Mouse (Mus musculus): ENCODE data around the gene Calhm6. TPM values are rescaled to one million over a fixed set of nuclear protein-coding genes. Genes with fewer than 3 reads are reported as not detected.

The Calhm6 gene
- polyA plus RNA-seq, 1 experiment from 2014 or later = 0.67 TPM

DNA sequence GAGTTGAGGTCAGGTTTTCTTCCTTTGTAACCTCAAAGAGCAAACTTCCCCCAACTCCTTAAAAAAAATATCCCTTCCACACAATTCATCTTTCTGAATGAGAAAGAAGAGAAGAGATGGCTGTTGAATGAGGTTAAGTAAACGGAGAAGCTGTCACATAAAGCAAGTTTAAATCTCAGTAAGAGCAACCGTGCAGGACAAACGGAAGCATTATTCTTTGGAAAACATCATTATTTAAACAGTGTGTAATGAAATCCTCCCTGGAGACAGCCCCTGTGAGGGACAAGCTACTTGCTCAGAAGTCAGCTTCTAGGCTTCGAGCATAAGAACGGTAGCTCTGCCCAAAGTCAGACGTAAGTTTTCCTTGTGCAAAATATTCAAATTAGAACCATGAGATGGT lies 22.7 kb upstream of the Calhm6 start:
- ATAC-seq = no peak
- Histone ChIP-seq H3K9ac (ENCODE audit: low read depth, low read length) (no peak overlapping the region), H3K4me3 (ENCODE audit: low read depth, low read length) (no peak overlapping the region), H3K27ac (ENCODE audit: low read length) (no peak overlapping the region), H3K36me3 (ENCODE audit: control insufficient read depth, insufficient read depth, low read length) (no peaks in the 10 kb centered on the region), H3K27me3 (ENCODE audit: control insufficient read depth, insufficient read depth, low read depth, low read length) (no peaks in the 10 kb centered on the region), H3K4me2 (ENCODE audit: low read length) (no peak overlapping the region), H3K9me3 (replicated peaks; ENCODE audit: control insufficient read depth, low read length, poor library complexity, severe bottlenecking) (no peaks in the 10 kb centered on the region), H3K4me1 (ENCODE audit: control insufficient read depth, insufficient read depth, low read length) (no peaks in the 10 kb centered on the region)
- 56% methylated on average over 6 of the region's 6 CpGs for WGBS

DNA sequence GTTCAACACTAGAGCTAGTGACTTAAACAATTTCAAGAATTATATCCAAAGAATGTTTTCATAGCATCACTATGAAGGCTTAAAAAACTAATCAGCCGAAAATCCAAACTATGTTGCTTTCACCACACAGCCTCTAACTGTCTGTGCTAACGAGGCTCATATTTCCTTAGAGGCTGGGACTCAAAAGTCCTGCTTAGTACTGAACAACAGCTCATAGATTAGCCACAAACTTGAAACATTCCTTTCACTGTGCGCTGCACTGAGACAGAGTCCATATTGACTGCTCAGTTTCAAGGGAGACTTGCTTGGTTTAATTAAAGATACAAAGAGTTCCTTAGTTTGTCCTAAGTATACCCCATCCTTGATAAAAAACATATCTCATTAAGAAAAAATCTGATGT lies 22.0 kb upstream of the Calhm6 start:
- Histone ChIP-seq H3K4me2 (ENCODE audit: low read length) (no peak overlapping the region), H3K4me1 (ENCODE audit: control insufficient read depth, insufficient read depth, low read length) (no peaks in the 10 kb centered on the region), H3K27ac (ENCODE audit: low read length) (no peak overlapping the region), H3K4me3 (ENCODE audit: low read depth, low read length) (no peak overlapping the region), H3K36me3 (ENCODE audit: control insufficient read depth, insufficient read depth, low read length) (no peaks in the 10 kb centered on the region), H3K9ac (ENCODE audit: low read depth, low read length) (no peak overlapping the region), H3K27me3 (ENCODE audit: control insufficient read depth, insufficient read depth, low read depth, low read length) (no peaks in the 10 kb centered on the region), H3K9me3 (replicated peaks; ENCODE audit: control insufficient read depth, low read length, poor library complexity, severe bottlenecking) (no peaks in the 10 kb centered on the region)
- 77% methylated on average over 3 of the region's 3 CpGs for WGBS
- ATAC-seq = no peak

DNA sequence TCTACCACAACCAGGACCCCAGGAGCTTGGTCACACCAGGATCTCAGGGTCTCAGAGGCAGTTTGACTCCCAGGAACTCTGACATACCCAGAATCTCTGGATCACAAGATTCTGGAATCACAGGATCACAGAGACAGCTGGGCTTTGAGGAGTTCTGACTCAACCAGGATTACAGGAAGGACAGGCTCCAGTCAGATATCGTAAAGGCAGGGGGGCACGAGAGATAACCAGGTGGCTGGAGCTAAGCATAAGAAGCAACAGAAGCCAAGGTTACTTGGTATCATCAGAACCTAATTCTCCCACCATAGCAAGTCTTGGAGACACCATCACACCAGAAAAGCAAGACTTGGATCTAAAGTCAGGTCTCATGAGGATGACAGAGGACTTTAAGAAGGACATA lies 13.9 kb upstream of the Calhm6 start:
- ATAC-seq = no peak
- Histone ChIP-seq H3K4me1 (ENCODE audit: control insufficient read depth, insufficient read depth, low read length) (no peaks in the 10 kb centered on the region), H3K9ac (ENCODE audit: low read depth, low read length) (no peak overlapping the region), H3K9me3 (replicated peaks; ENCODE audit: control insufficient read depth, low read length, poor library complexity, severe bottlenecking) (peaks cover 3% of the 10 kb centered on the region; the same call in 1 of the 2 replicates), H3K4me2 (ENCODE audit: low read length) (no peak overlapping the region), H3K27ac (ENCODE audit: low read length) (no peak overlapping the region), H3K36me3 (ENCODE audit: control insufficient read depth, insufficient read depth, low read length) (no peaks in the 10 kb centered on the region), H3K4me3 (ENCODE audit: low read depth, low read length) (no peak overlapping the region), H3K27me3 (ENCODE audit: control insufficient read depth, insufficient read depth, low read depth, low read length) (no peaks in the 10 kb centered on the region)
- WGBS = 96% methylated on average over 2 of the region's 2 CpGs

DNA sequence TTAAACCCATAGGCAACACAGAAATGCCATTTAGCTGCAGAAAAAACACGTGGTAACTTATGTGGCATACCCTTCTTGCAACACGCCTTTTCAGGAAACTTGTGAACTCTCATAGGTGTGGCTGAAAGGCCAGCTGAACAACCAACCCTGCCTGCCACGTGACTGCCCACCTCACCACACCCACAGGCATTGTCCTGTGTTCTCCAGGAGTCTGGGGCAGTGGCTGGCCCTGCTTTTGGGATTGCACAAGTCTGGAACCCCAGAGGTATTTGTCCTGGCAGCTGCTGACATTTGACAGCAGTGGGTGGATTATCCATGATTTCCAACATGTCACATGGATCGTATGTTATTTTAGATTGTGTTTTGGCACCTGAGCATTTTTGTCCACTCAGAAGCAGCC lies 12.0 kb upstream of the Calhm6 start:
- WGBS = 73% methylated on average over 4 of the region's 4 CpGs
- ATAC-seq = no peak
- Histone ChIP-seq H3K36me3 (ENCODE audit: control insufficient read depth, insufficient read depth, low read length) (no peaks in the 10 kb centered on the region), H3K4me1 (ENCODE audit: control insufficient read depth, insufficient read depth, low read length) (no peaks in the 10 kb centered on the region), H3K4me3 (ENCODE audit: low read depth, low read length) (no peak overlapping the region), H3K27me3 (ENCODE audit: control insufficient read depth, insufficient read depth, low read depth, low read length) (no peaks in the 10 kb centered on the region), H3K9ac (ENCODE audit: low read depth, low read length) (no peak overlapping the region), H3K4me2 (ENCODE audit: low read length) (no peak overlapping the region), H3K9me3 (replicated peaks; ENCODE audit: control insufficient read depth, low read length, poor library complexity, severe bottlenecking) (peaks cover 3% of the 10 kb centered on the region; the same call in 1 of the 2 replicates), H3K27ac (ENCODE audit: low read length) (no peak overlapping the region)

DNA sequence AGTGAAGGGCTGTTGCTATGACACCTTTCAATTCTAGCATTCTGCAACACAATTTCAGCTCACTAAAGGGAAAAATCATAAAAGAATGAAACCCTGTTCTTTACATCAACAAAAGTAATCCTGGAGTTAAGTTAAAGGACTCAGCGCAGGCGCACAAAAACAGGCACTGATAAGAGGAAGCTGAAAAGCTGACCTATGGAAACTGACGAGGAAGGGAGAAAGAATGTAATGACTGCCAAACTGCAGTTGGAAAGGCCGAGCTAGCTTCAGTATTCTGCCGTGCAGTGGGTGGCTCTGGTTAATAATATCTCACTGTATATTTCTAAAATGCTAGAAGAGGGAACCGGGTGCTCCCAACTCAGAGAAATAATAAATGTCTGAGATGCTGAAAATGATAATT lies 10.2 kb upstream of the Calhm6 start:
- H3K27ac ChIP-seq (ENCODE audit: low read length) = no peak overlapping the region
- H3K9ac ChIP-seq (ENCODE audit: low read depth, low read length) = no peak overlapping the region
- H3K4me3 ChIP-seq (ENCODE audit: low read depth, low read length) = no peak overlapping the region
- H3K4me1 ChIP-seq (ENCODE audit: control insufficient read depth, insufficient read depth, low read length) = no peaks in the 10 kb centered on the region
- no peaks in the 10 kb centered on the region; the same call in 1 of the 2 replicates for H3K9me3 ChIP-seq (replicated peaks; ENCODE audit: control insufficient read depth, low read length, poor library complexity, severe bottlenecking)
- no peak for ATAC-seq
- H3K4me2 ChIP-seq (ENCODE audit: low read length) = no peak overlapping the region
- no peaks in the 10 kb centered on the region for H3K27me3 ChIP-seq (ENCODE audit: control insufficient read depth, insufficient read depth, low read depth, low read length)
- WGBS = 66% methylated on average over 6 of the region's 6 CpGs
- H3K36me3 ChIP-seq (ENCODE audit: control insufficient read depth, insufficient read depth, low read length) = no peaks in the 10 kb centered on the region

DNA sequence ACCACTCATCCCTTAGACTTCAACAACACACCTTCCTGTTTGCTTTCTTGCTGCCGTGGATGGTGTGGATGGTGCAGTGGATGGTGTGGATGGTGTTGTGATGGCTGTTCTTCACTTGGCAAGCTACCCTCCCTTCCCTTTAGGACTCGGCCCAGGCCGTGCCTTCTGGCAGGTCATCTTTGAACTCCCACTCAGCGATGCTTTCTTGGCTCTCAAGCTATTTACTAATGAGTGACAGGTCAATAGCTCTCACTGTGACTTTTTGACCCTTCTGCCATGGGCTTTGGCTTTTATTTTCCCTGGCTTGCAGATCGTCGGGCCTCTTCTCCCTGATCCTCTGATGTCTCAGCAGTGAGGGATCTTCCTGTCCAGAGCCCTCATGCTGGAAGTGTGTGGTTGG lies 8.6 kb upstream of the Calhm6 start:
- H3K36me3 ChIP-seq (ENCODE audit: control insufficient read depth, insufficient read depth, low read length) = no peaks in the 10 kb centered on the region
- H3K9me3 ChIP-seq (replicated peaks; ENCODE audit: control insufficient read depth, low read length, poor library complexity, severe bottlenecking) = no peaks in the 10 kb centered on the region; the same call in 1 of the 2 replicates
- H3K27me3 ChIP-seq (ENCODE audit: control insufficient read depth, insufficient read depth, low read depth, low read length) = no peaks in the 10 kb centered on the region
- 21% methylated on average over 6 of the region's 6 CpGs for WGBS
- H3K9ac ChIP-seq (ENCODE audit: low read depth, low read length) = no peak overlapping the region
- no peak overlapping the region for H3K4me2 ChIP-seq (ENCODE audit: low read length)
- no peaks in the 10 kb centered on the region for H3K4me1 ChIP-seq (ENCODE audit: control insufficient read depth, insufficient read depth, low read length)
- ATAC-seq = no peak
- H3K4me3 ChIP-seq (ENCODE audit: low read depth, low read length) = no peak overlapping the region
- no peak overlapping the region for H3K27ac ChIP-seq (ENCODE audit: low read length)

DNA sequence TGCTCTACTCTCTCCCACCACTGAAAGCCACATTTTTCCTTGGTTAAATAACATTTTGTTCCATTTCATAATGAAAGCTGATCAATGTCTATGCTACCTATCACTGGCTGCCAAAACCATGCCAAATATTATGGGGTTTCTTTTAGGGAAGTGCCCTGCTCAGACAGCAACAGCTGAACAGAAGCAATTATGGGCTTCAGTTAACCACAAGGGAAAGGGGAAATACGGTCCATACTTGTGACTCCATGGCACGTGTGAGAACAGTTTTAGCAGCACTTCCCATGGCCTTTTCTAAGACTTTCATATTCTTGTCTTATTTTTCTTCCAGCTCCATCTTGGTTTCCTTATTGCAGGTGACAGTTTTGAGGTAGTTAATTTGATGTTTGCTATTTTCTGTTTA lies 3.6 kb upstream of the Calhm6 start:
- 88% methylated on average over 2 of the region's 2 CpGs for WGBS
- ATAC-seq = no peak
- H3K4me3 ChIP-seq (ENCODE audit: low read depth, low read length) = no peak overlapping the region
- no peaks in the 10 kb centered on the region for H3K27me3 ChIP-seq (ENCODE audit: control insufficient read depth, insufficient read depth, low read depth, low read length)
- no peak overlapping the region for H3K4me2 ChIP-seq (ENCODE audit: low read length)
- no peak overlapping the region for H3K9ac ChIP-seq (ENCODE audit: low read depth, low read length)
- H3K4me1 ChIP-seq (ENCODE audit: control insufficient read depth, insufficient read depth, low read length) = peaks cover 2% of the 10 kb centered on the region; the same call in 1 of the 2 replicates
- H3K36me3 ChIP-seq (ENCODE audit: control insufficient read depth, insufficient read depth, low read length) = no peaks in the 10 kb centered on the region
- H3K27ac ChIP-seq (ENCODE audit: low read length) = no peak overlapping the region
- H3K9me3 ChIP-seq (replicated peaks; ENCODE audit: control insufficient read depth, low read length, poor library complexity, severe bottlenecking) = no peaks in the 10 kb centered on the region

DNA sequence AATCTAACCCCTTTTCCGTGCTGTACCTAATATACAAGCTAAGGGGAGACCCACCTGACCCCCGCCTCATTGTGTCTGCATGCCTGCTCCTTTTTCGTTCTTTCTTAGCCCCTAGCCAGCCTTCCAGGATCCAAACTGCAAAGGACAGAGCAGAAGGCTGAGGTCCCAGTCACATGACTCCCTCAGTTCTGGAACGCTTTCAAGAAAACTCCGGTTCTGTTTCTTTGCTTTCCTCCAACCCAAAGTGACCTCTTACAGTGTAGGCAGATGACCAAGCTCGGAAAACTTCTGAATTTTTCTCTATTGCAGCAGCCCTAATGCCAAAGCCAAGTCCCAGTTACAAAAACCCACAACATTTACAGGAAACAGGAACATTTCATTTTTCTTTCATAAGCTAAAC lies 607 bp upstream of the Calhm6 start:
- H3K4me1 ChIP-seq (ENCODE audit: control insufficient read depth, insufficient read depth, low read length) = peaks cover 2% of the 10 kb centered on the region; the same call in 1 of the 2 replicates
- H3K36me3 ChIP-seq (ENCODE audit: control insufficient read depth, insufficient read depth, low read length) = no peaks in the 10 kb centered on the region
- no peak overlapping the region for H3K4me3 ChIP-seq (ENCODE audit: low read depth, low read length)
- WGBS = 88% methylated on average over 6 of the region's 6 CpGs
- no peaks in the 10 kb centered on the region; the same call in 1 of the 2 replicates for H3K9me3 ChIP-seq (replicated peaks; ENCODE audit: control insufficient read depth, low read length, poor library complexity, severe bottlenecking)
- no peaks in the 10 kb centered on the region for H3K27me3 ChIP-seq (ENCODE audit: control insufficient read depth, insufficient read depth, low read depth, low read length)
- no peak for ATAC-seq
- no peak overlapping the region for H3K4me2 ChIP-seq (ENCODE audit: low read length)
- no peak overlapping the region for H3K9ac ChIP-seq (ENCODE audit: low read depth, low read length)
- H3K27ac ChIP-seq (ENCODE audit: low read length) = no peak overlapping the region

DNA sequence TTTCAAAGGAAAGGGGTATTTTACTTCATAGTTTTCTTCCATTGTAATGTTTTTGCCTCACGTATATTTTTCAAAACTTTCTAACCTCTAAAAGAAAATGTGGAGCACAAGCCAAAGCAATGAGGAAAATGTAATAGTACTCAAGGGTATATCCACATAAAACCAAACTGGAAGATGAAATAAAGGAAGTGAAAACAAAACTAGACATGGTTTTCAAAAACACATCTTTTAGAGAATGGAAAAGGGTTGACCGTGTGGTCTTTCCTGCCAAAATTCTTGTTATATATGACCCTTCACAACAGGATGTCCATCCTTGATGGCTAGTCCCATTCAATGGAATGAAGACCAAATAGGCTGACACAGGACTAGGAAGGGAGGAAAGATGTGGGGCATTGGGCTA lies 9.4 kb downstream of the Calhm6 start:
- WGBS = 96% methylated on average over 2 of the region's 2 CpGs
- H3K9me3 ChIP-seq (replicated peaks; ENCODE audit: control insufficient read depth, low read length, poor library complexity, severe bottlenecking) = no peaks in the 10 kb centered on the region
- H3K9ac ChIP-seq (ENCODE audit: low read depth, low read length) = no peak overlapping the region
- H3K4me3 ChIP-seq (ENCODE audit: low read depth, low read length) = no peak overlapping the region
- no peaks in the 10 kb centered on the region for H3K36me3 ChIP-seq (ENCODE audit: control insufficient read depth, insufficient read depth, low read length)
- ATAC-seq = no peak
- no peak overlapping the region for H3K4me2 ChIP-seq (ENCODE audit: low read length)
- no peaks in the 10 kb centered on the region for H3K4me1 ChIP-seq (ENCODE audit: control insufficient read depth, insufficient read depth, low read length)
- no peak overlapping the region for H3K27ac ChIP-seq (ENCODE audit: low read length)
- H3K27me3 ChIP-seq (ENCODE audit: control insufficient read depth, insufficient read depth, low read depth, low read length) = no peaks in the 10 kb centered on the region

DNA sequence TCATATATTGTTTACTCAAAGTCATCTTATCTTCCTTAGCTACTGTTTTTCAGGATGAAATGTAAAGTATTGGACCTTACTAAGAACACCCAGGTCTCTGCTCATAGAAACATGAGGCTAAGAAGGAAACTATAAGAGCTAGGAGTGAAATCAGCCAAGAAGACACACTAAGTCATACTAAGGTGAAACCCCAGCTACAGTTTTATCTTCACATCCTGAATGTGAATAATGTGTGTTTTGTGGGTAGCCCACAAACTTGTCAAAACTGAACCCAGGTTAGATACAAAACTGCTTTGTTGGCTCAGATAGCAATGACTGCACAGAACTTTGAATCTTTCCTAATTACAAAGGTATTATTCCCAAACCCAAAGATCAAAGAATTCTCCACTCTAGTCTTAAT lies 10.0 kb downstream of the Calhm6 start:
- no peak overlapping the region for H3K4me2 ChIP-seq (ENCODE audit: low read length)
- ATAC-seq = no peak
- H3K4me3 ChIP-seq (ENCODE audit: low read depth, low read length) = no peak overlapping the region
- no peaks in the 10 kb centered on the region for H3K9me3 ChIP-seq (replicated peaks; ENCODE audit: control insufficient read depth, low read length, poor library complexity, severe bottlenecking)
- no peak overlapping the region for H3K9ac ChIP-seq (ENCODE audit: low read depth, low read length)
- H3K27ac ChIP-seq (ENCODE audit: low read length) = no peak overlapping the region
- no peaks in the 10 kb centered on the region for H3K27me3 ChIP-seq (ENCODE audit: control insufficient read depth, insufficient read depth, low read depth, low read length)
- no peaks in the 10 kb centered on the region for H3K36me3 ChIP-seq (ENCODE audit: control insufficient read depth, insufficient read depth, low read length)
- no peaks in the 10 kb centered on the region for H3K4me1 ChIP-seq (ENCODE audit: control insufficient read depth, insufficient read depth, low read length)

Measured in midbrain, embryonic 16.5 days (tissue).